Mouse (Mus musculus) cerebellum, postnatal 14 days (tissue): ENCODE measurements around the gene Ciao1.
"Not testable (repeated sequence)": the region's sequence is repeated elsewhere in the genome, so short reads cannot be mapped to it uniquely, and the experiment has no call there.

Experiments
- DNase-seq, 2 experiments: peaks; one replicate each; pipeline ENCODE4 v3.0.0; 2021; ENCODE audit warnings: mixed read lengths in 2 of 2

Ciao1 gene

DNA sequence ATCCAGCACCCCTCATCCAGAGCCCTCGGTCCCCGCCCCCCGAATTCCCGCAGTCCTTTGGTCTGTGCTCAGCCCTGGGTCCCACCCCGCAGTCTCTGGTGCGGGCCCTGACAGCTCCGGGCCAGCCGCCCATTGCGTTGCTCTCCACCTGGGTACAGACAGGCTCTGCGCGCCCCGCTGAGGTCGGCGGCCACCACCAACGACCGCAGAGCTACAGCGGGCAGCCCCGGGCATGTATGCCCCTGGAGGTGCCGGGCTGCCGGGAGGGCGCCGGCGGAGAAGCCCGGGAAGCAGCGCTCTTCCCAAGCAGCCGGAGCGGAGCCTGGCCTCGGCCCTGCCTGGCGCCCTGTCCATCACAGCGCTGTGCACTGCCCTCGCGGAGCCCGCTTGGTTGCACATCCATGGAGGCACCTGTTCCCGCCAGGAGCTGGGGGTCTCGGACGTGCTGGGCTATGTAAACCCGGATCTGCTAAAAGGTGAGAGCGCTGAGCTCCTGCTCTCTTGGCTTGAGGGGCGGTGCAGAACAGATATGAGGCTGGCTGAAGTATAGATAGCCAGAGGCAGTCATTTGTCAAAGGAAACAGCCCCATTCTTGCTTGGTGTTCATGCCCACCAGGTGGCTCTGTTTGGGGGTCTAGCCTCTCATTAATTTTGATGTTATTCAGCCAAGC is 853 bp upstream of the Ciao1 start:
- DNase-seq = peak; percentile 72 to 75

GRCm38 (mm10) chr2:127240065-127240464 is 7.6 kb downstream of the Ciao1 start:
- DNase-seq = no peak

DNA sequence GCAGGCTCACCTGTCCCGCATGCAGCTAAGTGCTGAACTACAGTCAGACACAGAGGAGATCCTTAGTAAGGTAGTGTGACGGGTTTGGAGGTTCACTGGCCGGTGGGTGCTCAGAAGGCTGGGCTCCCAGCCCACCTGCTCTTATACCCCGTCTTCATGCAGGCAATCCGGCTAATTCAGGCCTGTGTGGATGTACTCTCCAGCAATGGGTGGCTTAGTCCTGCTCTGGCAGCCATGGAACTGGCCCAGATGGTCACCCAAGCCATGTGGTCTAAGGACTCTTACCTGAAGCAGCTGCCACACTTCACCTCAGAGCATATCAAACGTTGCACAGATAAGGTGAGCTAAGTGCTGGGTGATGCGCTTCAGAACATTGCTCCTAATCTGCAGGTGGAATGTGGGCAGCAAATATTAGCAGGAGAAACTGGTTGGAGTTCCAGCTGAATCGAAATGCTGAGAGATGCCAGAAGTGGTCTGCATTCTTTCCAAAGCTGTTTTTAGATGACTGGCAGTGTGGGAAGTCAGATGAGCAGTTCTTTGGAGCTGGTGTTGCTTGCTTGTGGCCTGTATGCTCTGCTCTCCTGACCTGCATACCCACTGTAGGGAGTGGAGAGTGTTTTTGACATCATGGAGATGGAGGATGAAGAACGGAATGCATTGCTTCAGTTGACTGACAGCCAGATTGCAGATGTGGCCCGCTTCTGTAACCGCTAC is 9.6 kb downstream of the Ciao1 start:
- no peak for DNase-seq

- DNase-seq = no peak
Observed at GRCm38 (mm10) chr2:127225261-127225660, 22.4 kb downstream of the Ciao1 start.

GRCm38 (mm10) chr2:127217746-127218145 is 29.9 kb downstream of the Ciao1 start:
- no peak for DNase-seq

GRCm38 (mm10) chr2:127210701-127211100 is 36.9 kb downstream of the Ciao1 start:
- DNase-seq = no peak

DNA sequence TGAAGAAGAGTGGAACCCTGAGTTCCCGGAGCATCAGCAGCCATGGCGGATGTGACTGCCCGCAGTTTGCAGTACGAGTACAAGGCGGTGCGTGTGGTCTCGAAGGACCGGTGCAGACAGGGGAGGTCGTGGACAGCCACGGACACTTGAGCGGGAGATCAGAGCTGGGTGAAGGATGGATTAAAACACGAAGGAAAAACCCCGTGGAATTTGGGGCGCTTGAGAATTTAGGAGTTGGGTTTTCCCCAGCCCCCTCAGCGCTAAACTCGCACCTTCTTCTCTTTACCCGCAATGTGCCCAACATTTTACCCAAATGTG is 39.2 kb downstream of the Ciao1 start:
- DNase-seq = no peak

DNA sequence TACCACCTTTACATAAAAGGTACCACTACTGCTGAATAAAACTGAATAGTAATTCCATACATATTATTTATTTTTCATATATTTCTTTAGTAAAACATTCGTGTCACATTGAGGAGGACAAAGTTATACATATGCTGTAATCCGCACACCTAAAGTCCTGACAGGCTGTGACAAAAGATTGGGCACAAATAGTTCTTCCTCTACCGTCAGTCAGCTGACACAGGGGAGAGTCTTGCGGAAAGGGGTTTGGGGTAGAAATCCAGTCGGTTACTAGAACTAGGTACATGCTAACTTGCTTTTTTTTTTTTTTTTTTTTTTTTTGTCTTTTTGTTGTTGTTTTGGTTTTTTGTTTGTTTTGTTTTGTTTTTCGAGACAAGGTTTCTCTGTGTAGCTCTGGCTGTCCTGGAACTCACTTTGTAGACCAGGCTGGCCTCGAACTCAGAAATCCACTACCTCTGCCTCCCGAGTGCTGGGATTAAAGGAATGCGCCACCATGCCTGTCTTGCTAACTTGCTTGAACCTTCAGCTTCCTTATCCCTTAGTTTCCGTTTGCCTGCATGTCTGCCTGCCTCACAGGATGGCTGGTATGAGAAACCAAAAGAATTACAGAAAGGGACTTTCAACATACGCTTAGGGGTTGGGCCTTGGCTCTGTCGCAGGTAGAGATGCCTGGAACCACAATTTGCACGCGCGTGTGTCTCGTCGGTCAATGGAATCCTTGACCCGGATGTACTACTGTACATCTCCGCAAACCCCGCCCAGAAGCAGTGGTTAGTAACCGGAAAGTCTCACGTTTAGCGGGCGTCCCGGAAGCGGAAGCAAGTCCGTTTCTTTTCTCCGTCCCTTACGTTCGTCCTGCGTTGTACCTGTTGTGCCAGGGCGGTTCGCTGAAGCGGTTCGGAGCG is 39.8 kb downstream of the Ciao1 start, which contains the start of the genes 1810024B03Rik and Snrnp200:
Gene 1810024B03Rik (minus strand): TSS at position 734 of the 905 bp plus-strand sequence.
Gene Snrnp200 (plus strand): TSS at position 840 of the 905 bp plus-strand sequence.
- peak; percentile 95 to 96 for DNase-seq

DNA sequence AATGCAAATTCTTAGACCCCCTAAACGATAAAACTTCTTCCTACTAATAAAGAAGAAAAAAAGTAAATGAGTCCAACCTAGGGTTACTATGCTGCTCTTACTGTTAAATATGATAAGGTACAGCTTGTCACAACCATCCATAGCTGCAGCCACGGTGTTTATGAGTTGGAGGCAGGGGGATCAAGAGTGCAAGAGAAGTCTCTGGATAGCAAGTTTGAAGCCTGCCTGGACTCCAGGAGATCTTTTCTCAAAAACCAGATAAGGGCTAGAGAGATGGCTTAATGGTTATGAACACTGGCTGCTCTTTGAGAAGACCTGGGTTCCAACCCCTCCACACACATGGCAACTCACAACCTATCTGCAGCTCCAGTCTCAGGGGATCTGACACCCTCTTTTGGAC is 40.7 kb downstream of the Ciao1 start:
- no peak for DNase-seq

DNA sequence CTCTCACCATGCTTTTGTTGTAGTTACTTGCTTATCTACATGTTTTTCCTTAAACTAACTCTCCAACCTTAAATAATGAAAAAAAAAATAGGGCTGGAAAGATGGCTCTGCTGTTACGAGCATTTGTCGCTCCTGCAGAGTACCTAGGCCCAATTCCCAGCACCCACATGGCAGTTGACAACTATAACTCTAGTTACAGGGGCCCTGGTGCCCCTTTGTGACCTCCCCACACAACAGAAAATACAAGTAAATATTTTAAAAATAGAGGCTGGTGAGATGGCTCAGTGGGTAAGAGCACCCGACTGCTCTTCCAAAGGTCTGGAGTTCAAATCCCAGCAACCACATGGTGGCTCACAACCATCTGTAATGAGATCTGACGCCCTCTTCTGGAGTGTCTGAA is 41.7 kb downstream of the Ciao1 start:
- not testable (repeated sequence) for DNase-seq

GRCm38 (mm10) chr2:127204932-127205331 is 42.7 kb downstream of the Ciao1 start:
- peak; percentile 77 to 81 for DNase-seq
